Mouse (Mus musculus) embryonic facial prominence, embryonic 13.5 days (tissue): ENCODE data around the gene Cog1. TPM values are rescaled to one million over a fixed set of nuclear protein-coding genes. Genes with fewer than 3 reads are reported as not detected.

Experiments
- ATAC-seq: fragments of 200-750 bp; cut with Nextera tagmentation; 2 replicates; pipeline ENCODE4 v1.8.0; 2017; ENCODE audit warnings: low read depth; ENCODE audit not compliant: insufficient number of reproducible peaks, insufficient read depth, low FRiP score, low TSS enrichment
- H3K27ac ChIP-seq: fragments of 300-500 bp; sonication (generic); 2 replicates; pipeline ENCODE4 v1.5.1; 2015; ENCODE audit warnings: moderate library complexity, mild to moderate bottlenecking, inconsistent platforms
- H3K27me3 ChIP-seq: fragments of 300-500 bp; sonication (generic); 2 replicates; pipeline ENCODE4 v1.6.1; 2015; ENCODE audit warnings: mild to moderate bottlenecking, inconsistent platforms
- H3K36me3 ChIP-seq: fragments of 300-500 bp; sonication (generic); 2 replicates; pipeline ENCODE4 v1.6.1; 2015; ENCODE audit warnings: mild to moderate bottlenecking, inconsistent platforms
- H3K4me1 ChIP-seq: fragments of 300-500 bp; sonication (generic); 2 replicates; pipeline ENCODE4 v1.6.1; 2015; ENCODE audit warnings: inconsistent platforms
- H3K4me2 ChIP-seq: fragments of 300-500 bp; sonication (generic); 2 replicates; pipeline ENCODE4 v1.6.1; 2015; ENCODE audit warnings: moderate library complexity, mild to moderate bottlenecking, inconsistent platforms
- H3K4me3 ChIP-seq: fragments of 300-500 bp; sonication (generic); 2 replicates; pipeline ENCODE4 v1.5.1; 2015; ENCODE audit warnings: mild to moderate bottlenecking, inconsistent platforms
- H3K9ac ChIP-seq: fragments of 300-500 bp; sonication (generic); 2 replicates; pipeline ENCODE4 v1.6.1; 2015; ENCODE audit warnings: mild to moderate bottlenecking, inconsistent platforms
- H3K9me3 ChIP-seq: fragments of 300-500 bp; sonication (generic); 2 replicates; pipeline ENCODE4 v1.6.1; 2016; ENCODE audit warnings: inconsistent platforms
- WGBS: fragments of 180-500 bp; shearing (Covaris S2); methylation state at CpG from one replicate; pipeline ENCODE4 v1.1.7; 2015; ENCODE audit warnings: mixed read lengths; 5-methylcytosine and 5-hydroxymethylcytosine counted together
- polyA plus RNA-seq: library from polyadenylated mRNA; unstranded; fragments of >200 nt; fragmentation: Nextera tagmentation; extraction: Ambion mirVana; gene quantifications from 2 replicates; pipeline ENCODE4 v1.2.1, GENCODE M21; 2015

The Cog1 gene
- polyA plus RNA-seq, 1 experiment from 2014 or later: 24.3 TPM

DNA sequence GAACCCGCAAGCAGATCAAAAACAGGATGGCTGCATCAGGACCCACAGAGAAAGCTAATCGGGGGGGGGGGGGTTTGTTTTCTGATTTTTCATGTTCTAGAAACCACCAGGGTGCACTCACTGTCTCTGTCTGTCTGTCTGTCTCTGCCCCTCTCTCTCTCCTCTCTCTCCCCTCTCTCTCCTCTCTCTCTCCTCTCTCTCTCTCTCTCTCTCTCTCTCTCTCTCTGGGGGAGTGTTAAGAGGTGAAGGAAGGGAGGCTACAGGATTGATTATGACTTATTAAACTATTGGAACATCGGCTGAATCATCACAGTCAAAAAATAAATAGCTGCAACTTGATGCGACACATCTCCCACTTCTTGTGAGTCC is 30.7 kb upstream of the Cog1 start:
- 24% methylated on average over 4 of the region's 4 CpGs for WGBS
- Histone ChIP-seq H3K4me3 (peak overlapping the region; percentile 50), H3K4me2 (peak overlapping the region; percentile 94), H3K27me3 (peaks cover 58% of the 10 kb centered on the region), H3K36me3 (no peaks in the 10 kb centered on the region), H3K9ac (peak overlapping the region; percentile 64), H3K9me3 (no peaks in the 10 kb centered on the region), H3K4me1 (peaks cover 27% of the 10 kb centered on the region), H3K27ac (no peak overlapping the region)
- no peak for ATAC-seq

DNA sequence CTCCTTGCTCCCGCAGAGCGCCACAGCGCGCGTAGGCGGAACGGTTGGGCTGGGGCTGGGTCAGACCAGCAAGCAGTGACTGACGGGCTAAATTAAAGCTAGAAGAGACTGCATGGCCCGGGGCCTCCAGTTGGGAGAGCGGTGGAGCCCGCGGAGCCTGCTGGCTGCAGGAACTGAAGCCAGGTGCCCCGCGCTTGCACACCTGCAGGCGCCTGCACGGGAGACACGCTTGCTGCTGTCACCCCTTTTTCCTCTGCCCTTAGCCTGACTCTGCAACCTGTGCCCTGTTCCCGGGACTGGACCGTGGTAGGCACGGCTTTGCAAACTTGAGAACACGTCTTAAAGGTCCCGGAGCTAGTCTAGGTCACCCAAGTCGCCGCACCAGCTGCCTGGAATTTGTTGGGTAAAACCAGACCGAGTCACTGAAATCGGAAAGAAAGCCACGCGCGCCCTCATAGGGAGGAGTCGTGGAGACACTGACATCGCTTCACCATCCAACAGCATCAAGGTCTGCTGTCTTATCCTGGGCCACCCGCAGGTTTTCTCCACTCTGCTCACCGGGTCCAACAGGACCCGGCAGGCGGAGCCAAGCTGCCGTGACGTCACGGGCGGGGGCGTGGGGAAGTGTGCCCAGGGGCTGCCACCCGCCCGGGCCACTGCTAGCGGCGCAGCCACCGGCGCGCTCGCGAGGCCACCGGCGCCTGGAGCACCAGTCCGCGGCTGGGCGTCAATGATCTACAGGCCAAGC is 30.1 kb upstream of the Cog1 start, which contains the start of gene Sstr2:
Gene Sstr2, plus strand, starts transcription at position 671 of the 748 bp plus-strand sequence.
- under 1% methylated on average over 54 of the region's 54 CpGs for WGBS
- peak within 1 kb of the TSS; percentile 64 for H3K9ac ChIP-seq
- H3K9me3 ChIP-seq: no peaks in the 10 kb centered on the region
- ATAC-seq: peak; percentile 50; the same call in 1 of the 2 replicates
- H3K36me3 ChIP-seq: no peaks in the 10 kb centered on the region
- peak within 1 kb of the TSS; percentile 50 for H3K4me3 ChIP-seq
- H3K27ac ChIP-seq: no peak within 1 kb of the TSS
- H3K4me1 ChIP-seq: peaks cover 27% of the 10 kb centered on the region
- H3K4me2 ChIP-seq: peak within 1 kb of the TSS; percentile 94
- H3K27me3 ChIP-seq: peaks cover 54% of the 10 kb centered on the region

DNA sequence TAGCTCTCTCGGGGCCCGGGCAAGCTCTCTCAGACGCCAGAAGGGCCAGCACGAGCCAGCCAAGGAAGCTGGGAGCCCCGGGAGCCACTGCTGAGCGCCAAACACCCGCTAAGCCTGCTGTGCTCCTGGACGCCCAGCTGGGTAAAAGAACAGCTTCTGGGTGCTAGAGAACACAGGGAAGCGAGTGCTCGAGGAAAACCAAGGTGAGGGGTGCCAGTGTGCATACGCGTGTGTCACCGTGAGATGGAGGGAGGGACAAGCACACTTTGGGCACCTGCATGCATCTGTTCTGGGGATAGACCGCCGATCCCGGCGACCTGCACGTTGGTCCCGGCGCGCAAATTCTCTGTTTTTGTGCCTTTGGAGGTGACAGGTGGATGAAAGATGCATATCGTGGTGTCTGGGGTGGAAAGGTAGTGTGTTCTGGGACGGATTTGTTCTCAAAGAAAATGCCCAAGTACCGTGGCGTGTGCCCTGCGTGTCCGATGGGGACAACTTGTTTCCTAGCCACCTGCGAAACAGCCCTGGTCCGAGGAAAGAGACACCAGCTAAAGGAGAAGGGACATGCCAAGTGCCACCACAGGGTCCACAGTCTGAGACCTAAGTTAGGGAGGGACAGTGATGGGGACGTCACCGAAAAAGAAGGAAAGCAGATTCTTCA is 29.4 kb upstream of the Cog1 start:
- H3K36me3 ChIP-seq: no peaks in the 10 kb centered on the region
- peak overlapping the region; percentile 50 for H3K4me3 ChIP-seq
- no peak overlapping the region for H3K27ac ChIP-seq
- H3K9ac ChIP-seq: peak overlapping the region; percentile 64
- no peaks in the 10 kb centered on the region for H3K9me3 ChIP-seq
- peaks cover 54% of the 10 kb centered on the region for H3K27me3 ChIP-seq
- 2% methylated on average over 31 of the region's 31 CpGs for WGBS
- H3K4me1 ChIP-seq: peaks cover 27% of the 10 kb centered on the region
- H3K4me2 ChIP-seq: peak overlapping the region; percentile 94
- no peak for ATAC-seq

DNA sequence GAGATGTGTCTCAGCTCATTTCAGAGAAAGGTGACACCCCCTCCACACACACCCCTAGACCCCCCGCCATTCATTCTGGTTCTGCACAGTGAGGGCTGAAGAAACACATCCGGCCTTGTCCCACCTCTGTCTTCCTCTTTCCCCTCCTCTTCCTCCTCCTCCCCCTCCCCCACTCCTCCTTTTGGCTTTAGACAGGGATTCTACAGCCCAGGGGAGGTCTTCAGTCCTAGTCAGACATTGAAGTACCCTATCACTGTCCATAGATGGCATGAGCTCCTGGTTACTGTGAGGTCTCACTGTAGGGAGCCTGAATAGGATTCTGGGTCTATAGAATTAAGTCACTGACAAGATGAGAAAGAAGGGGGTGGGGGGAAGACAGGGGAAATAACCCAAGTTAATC is 28.0 kb upstream of the Cog1 start:
- WGBS: 64% methylated on average over 2 of the region's 2 CpGs
- H3K27me3 ChIP-seq: peaks cover 51% of the 10 kb centered on the region

DNA sequence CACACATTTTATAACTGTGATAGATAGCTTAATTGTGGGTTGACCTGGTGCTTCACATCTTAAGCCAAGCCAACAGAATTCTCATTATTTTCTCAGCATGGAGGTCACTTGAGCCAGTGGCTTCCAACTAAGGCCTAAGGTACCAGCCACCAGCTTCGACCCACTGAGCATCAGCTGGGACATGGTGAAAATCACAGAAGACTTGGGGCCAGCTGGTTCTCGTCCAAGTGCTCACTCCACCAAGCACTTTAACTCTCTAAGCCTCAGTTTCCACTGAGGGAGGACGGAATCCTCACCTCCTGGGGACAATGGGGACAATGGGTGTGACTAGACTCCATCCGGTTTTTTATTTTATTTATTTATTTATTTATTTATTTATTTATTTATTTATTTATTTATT is 26.9 kb upstream of the Cog1 start:
- H3K4me1 ChIP-seq: peaks cover 27% of the 10 kb centered on the region
- H3K36me3 ChIP-seq: no peaks in the 10 kb centered on the region
- H3K4me3 ChIP-seq: no peak overlapping the region
- no peaks in the 10 kb centered on the region for H3K9me3 ChIP-seq
- H3K27ac ChIP-seq: no peak overlapping the region
- ATAC-seq: no peak
- WGBS: 86% methylated on average over 4 of the region's 4 CpGs
- H3K27me3 ChIP-seq: peaks cover 51% of the 10 kb centered on the region
- no peak overlapping the region for H3K4me2 ChIP-seq
- no peak overlapping the region for H3K9ac ChIP-seq

More for the DNA sequence above, 28.0 kb upstream of the Cog1 start:
- H3K4me2 ChIP-seq: no peak overlapping the region
- H3K27ac ChIP-seq: no peak overlapping the region
- ATAC-seq: no peak
- no peaks in the 10 kb centered on the region for H3K9me3 ChIP-seq
- H3K4me1 ChIP-seq: peaks cover 27% of the 10 kb centered on the region
- H3K9ac ChIP-seq: no peak overlapping the region
- H3K4me3 ChIP-seq: no peak overlapping the region
- no peaks in the 10 kb centered on the region for H3K36me3 ChIP-seq

DNA sequence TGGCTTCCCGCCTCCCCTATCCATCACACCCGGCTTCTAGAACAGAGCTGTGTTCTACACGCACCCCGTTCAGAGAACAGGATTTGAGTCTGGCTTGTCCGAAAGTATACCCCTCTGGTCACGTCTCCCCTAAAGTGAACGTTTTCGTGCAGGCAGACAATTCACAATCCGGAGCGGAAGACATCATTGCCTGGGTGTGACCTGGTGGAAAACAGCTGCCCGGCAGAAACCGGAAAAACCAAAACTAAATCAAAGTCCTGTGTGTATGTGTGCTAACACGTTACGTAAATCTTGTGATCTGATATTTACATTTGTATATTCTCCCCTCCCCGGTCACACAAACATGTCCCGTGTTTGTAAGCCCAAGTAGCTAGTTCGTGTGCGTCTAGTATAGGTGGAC is 23.5 kb upstream of the Cog1 start:
- no peaks in the 10 kb centered on the region for H3K4me1 ChIP-seq
- WGBS: 92% methylated on average over 18 of the region's 18 CpGs
- H3K4me2 ChIP-seq: no peak overlapping the region

DNA sequence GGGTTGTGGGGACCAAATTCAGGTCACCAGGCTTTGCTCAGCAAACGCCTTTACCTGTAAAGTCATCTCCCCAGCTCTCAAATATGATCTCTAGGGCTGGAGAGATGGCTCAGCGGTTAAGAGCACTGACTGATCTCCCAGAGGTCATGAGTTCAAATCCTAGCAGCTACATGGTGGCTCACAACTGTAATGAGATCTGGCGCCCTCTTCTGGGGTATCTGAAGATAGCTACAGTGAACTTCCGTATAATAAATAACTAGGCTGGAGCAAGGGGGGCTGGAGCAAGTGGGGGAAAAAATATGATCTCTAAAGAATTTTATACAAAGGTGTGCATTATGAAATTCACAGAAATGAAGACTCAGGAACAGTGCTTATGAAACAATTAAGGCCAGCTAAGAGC is 21.2 kb upstream of the Cog1 start:
- no peak overlapping the region for H3K4me3 ChIP-seq
- H3K9ac ChIP-seq: no peak overlapping the region
- no peak for ATAC-seq
- no peaks in the 10 kb centered on the region for H3K9me3 ChIP-seq
- no peaks in the 10 kb centered on the region for H3K36me3 ChIP-seq
- H3K27ac ChIP-seq: no peak overlapping the region
- H3K4me1 ChIP-seq: no peaks in the 10 kb centered on the region
- WGBS: 51% methylated on average over 4 of the region's 4 CpGs
- no peak overlapping the region for H3K4me2 ChIP-seq
- H3K27me3 ChIP-seq: no peaks in the 10 kb centered on the region

More for the DNA sequence above, 23.5 kb upstream of the Cog1 start:
- Histone ChIP-seq H3K36me3 (no peaks in the 10 kb centered on the region), H3K4me3 (no peak overlapping the region), H3K9me3 (no peaks in the 10 kb centered on the region), H3K9ac (no peak overlapping the region), H3K27me3 (peaks cover 17% of the 10 kb centered on the region), H3K27ac (no peak overlapping the region)
- ATAC-seq: no peak

DNA sequence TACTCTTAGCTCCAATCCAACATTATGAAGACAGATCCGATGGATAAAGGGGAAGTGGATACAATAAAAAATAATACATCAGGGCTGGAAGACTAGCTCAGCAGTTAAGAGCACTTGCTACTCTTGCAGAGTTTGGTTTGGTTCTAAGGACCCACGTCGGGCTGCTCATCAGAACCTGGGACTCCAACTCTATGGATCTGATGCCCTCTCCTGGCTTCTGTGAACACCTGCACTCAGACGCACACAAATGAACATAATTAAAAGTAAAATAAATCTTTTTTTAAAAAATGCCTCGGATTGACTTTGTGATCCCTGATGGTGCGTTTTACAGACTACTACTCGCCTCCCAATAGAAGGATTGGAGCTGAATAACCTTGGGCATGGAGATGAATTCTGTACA is 18.3 kb upstream of the Cog1 start:
- Histone ChIP-seq H3K27me3 (no peaks in the 10 kb centered on the region), H3K4me2 (no peak overlapping the region), H3K9ac (no peak overlapping the region), H3K4me1 (no peaks in the 10 kb centered on the region), H3K27ac (no peak overlapping the region), H3K36me3 (no peaks in the 10 kb centered on the region), H3K9me3 (no peaks in the 10 kb centered on the region), H3K4me3 (no peak overlapping the region)
- ATAC-seq: no peak
- 57% methylated on average over 7 of the region's 7 CpGs for WGBS

DNA sequence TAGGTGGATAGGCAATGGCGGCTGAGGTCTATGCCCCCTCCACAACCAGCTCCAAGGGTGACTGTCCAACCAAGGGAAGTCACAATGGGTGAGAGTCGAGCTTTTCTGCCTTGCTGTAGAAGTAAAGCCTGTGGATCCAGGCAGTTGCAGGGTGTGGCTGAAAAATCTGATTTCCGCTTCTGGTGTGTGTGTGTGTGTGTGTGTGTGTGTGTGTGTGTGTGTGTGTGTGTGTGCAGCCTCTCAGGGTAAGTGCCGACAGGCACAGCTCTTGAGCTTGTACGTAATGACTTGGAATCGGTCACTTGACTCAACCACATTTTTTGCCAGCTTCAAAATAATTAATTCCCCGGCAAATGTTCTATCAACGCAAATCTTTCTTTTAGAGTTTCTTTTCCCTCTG is 17.7 kb upstream of the Cog1 start:
- H3K27me3 ChIP-seq: no peaks in the 10 kb centered on the region
- no peak for ATAC-seq
- H3K4me1 ChIP-seq: no peaks in the 10 kb centered on the region
- no peak overlapping the region for H3K4me2 ChIP-seq
- H3K4me3 ChIP-seq: no peak overlapping the region
- WGBS: 76% methylated on average over 8 of the region's 8 CpGs
- H3K9me3 ChIP-seq: no peaks in the 10 kb centered on the region
- no peak overlapping the region for H3K9ac ChIP-seq
- no peak overlapping the region for H3K27ac ChIP-seq
- H3K36me3 ChIP-seq: no peaks in the 10 kb centered on the region

DNA sequence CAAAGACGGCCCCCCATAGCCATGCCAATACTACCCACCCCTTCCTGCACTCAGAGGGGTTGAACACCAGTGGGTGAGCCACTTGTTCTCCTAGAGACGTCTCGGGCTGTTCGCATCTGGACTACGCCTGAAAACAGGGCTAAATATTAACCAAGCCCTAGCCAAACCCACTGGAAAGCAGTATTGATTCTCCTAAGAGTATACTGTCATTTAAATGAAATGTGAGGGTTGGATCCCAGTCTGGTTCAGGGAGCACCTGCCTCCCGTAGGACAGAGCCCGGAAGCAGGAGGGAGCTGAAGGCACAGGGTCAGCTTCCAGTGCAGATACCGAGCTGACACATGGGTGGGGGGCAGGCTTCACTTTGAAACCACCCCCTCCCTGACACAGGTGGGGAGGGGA is 17.1 kb upstream of the Cog1 start:
- Histone ChIP-seq H3K4me1 (no peaks in the 10 kb centered on the region), H3K36me3 (no peaks in the 10 kb centered on the region), H3K4me2 (no peak overlapping the region), H3K27me3 (no peaks in the 10 kb centered on the region), H3K4me3 (no peak overlapping the region), H3K27ac (no peak overlapping the region), H3K9me3 (no peaks in the 10 kb centered on the region), H3K9ac (no peak overlapping the region)
- ATAC-seq: no peak
- WGBS: 79% methylated on average over 8 of the region's 8 CpGs

DNA sequence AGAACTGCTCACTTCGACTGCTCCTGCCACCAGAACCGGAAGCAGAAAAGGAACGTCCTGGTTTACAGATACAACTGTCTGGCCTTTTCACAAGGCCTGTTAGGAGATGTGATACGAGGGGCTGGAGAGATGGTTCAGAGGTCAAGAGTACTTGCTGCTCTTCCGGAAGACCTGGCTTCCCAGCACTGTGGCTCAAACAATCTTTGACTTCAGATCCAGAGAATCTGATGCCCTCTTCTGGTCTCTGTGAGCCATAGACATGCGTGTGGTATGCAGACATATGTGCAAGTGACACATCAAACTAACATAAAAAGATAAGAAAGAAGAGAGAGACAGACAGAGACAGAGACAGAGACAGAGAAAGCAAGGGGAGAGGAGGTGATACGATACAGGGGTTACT is 16.7 kb upstream of the Cog1 start:
- no peaks in the 10 kb centered on the region for H3K9me3 ChIP-seq
- no peaks in the 10 kb centered on the region for H3K36me3 ChIP-seq
- no peak overlapping the region for H3K4me3 ChIP-seq
- no peak overlapping the region for H3K27ac ChIP-seq
- 76% methylated on average over 7 of the region's 7 CpGs for WGBS
- no peaks in the 10 kb centered on the region for H3K4me1 ChIP-seq
- H3K9ac ChIP-seq: no peak overlapping the region
- no peak for ATAC-seq
- no peak overlapping the region for H3K4me2 ChIP-seq
- no peaks in the 10 kb centered on the region for H3K27me3 ChIP-seq

DNA sequence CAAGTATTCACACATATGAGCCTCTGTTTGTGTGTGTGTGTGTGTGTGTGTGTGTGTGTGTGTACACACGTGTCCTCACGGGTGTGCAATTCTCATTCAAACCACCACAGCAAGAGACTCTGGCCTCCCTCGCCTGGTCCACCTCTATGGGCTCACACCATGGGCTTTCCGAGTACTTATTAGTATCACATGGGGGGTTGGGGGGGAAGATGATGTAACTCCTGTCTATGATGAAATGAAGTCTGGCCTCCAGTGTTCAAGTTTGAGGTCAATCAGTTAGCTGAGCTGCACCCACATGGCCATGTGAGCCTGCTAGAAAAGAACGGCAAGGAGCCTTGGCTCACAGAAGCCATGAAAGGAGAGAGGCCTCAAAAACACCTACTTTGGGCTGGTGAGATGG is 15.6 kb upstream of the Cog1 start:
- no peak for ATAC-seq
- Histone ChIP-seq H3K4me3 (no peak overlapping the region), H3K9ac (no peak overlapping the region), H3K27me3 (no peaks in the 10 kb centered on the region), H3K9me3 (no peaks in the 10 kb centered on the region), H3K27ac (no peak overlapping the region), H3K4me1 (no peaks in the 10 kb centered on the region), H3K4me2 (no peak overlapping the region), H3K36me3 (no peaks in the 10 kb centered on the region)
- WGBS: 89% methylated on average over 5 of the region's 5 CpGs
